Mouse (Mus musculus) hindbrain, postnatal 0 days (tissue): ENCODE results near the gene Tle6. TPM values are rescaled to one million over a fixed set of nuclear protein-coding genes. Genes with fewer than 3 reads are reported as not detected.

ENCODE experiments used
- ATAC-seq: fragments of 200-750 bp; cut with Nextera tagmentation; 2 replicates; pipeline ENCODE4 v1.8.0; 2017; ENCODE audit warnings: mild to moderate bottlenecking, moderate TSS enrichment, moderate library complexity
- DNase-seq: peaks from one replicate; pipeline ENCODE4 v3.0.0-alpha.2; 2015; ENCODE audit warnings: low spot score
- H3K27ac ChIP-seq: fragments of 300-500 bp; sonication (generic); 2 replicates; pipeline ENCODE4 v1.5.1; 2014; ENCODE audit warnings: mild to moderate bottlenecking
- H3K27me3 ChIP-seq: fragments of 300-500 bp; sonication (generic); 2 replicates; pipeline ENCODE4 v1.6.1; 2014; ENCODE audit warnings: low read length, mixed read lengths; ENCODE audit not compliant: insufficient read depth
- H3K36me3 ChIP-seq: fragments of 300-500 bp; sonication (generic); 2 replicates; pipeline ENCODE4 v1.6.1; 2014; ENCODE audit warnings: low read length, mixed read lengths; ENCODE audit not compliant: insufficient read depth
- H3K4me1 ChIP-seq: fragments of 300-500 bp; sonication (generic); 2 replicates; pipeline ENCODE4 v1.6.1; 2014; ENCODE audit warnings: antibody characterized with exemption, low read length, mixed read lengths; ENCODE audit not compliant: insufficient read depth
- H3K4me2 ChIP-seq: fragments of 300-500 bp; sonication (generic); 2 replicates; pipeline ENCODE4 v1.6.1; 2014; ENCODE audit warnings: low read depth, mild to moderate bottlenecking, low read length, moderate library complexity, mixed read lengths
- H3K4me3 ChIP-seq: fragments of 300-500 bp; sonication (generic); 2 replicates; pipeline ENCODE4 v1.5.1; 2014; ENCODE audit warnings: low read length
- H3K9ac ChIP-seq: fragments of 300-500 bp; sonication (generic); replicated peaks from 2 replicates; pipeline ENCODE4 v1.6.1; 2014; ENCODE audit warnings: mild to moderate bottlenecking, low read length, moderate library complexity, mixed read lengths
- H3K9me3 ChIP-seq: fragments of 300-500 bp; sonication (generic); 2 replicates; pipeline ENCODE4 v1.6.1; 2016; ENCODE audit warnings: low read length, mixed read lengths
- CTCF ChIP-seq: IDR thresholded peaks from 2 replicates; pipeline ENCODE4 v1.5.1; 2016; ENCODE audit warnings: antibody characterized with exemption, control low read depth, low read depth
- WGBS: fragments of 180-500 bp; shearing (Covaris S2); extraction: QIAGEN DNeasy Blood & Tissue Kit; methylation state at CpG from one replicate; pipeline ENCODE4 v1.1.7; 2014; 5-methylcytosine and 5-hydroxymethylcytosine counted together
- polyA plus RNA-seq: library from polyadenylated mRNA; unstranded; fragments of >200 nt; fragmentation: Nextera tagmentation; extraction: Ambion mirVana; gene quantifications from 2 replicates; pipeline ENCODE4 v1.2.1, GENCODE M21; 2015
- total RNA-seq: library from RNA; depleted of rRNA; stranded (reverse); fragments of >200 nt; gene quantifications from 2 replicates; pipeline ENCODE4 v1.2.3, GENCODE M21; 2014

The Tle6 gene
- total and polyA plus RNA-seq, 2 experiments from 2014 or later = 5.4 to 6.2 TPM

DNA sequence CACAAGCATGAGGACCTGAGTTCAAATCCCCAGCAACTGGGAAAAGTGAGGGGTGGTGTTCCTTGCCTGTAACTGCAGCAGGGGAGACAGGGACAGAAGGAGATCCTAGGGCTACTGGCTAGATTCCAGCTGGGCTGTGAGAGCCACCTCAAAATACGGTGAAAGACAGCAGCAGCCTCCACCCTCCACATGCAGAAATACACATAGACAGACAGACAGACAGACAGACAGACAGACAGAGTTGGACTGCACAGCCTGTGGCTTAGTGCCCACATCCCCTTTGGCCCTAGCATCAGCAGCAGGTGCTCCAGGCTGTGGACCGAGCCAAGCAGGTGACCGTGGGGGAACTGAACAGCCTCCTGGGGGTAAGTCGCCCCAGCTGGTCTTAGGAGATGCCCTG, 20.9 kb downstream of the Tle6 start:
- TF ChIP-seq CTCF = no peak
- H3K4me3 ChIP-seq = no peak overlapping the region
- 39% methylated on average over 4 of the region's 4 CpGs for WGBS
- no peaks in the 10 kb centered on the region for H3K36me3 ChIP-seq
- peaks cover 10% of the 10 kb centered on the region for H3K4me1 ChIP-seq
- H3K4me2 ChIP-seq = no peak overlapping the region
- no peak overlapping the region for H3K27ac ChIP-seq
- no peak for ATAC-seq
- H3K9ac ChIP-seq = no peak overlapping the region
- peaks cover 11% of the 10 kb centered on the region; the same call in 1 of the 2 replicates for H3K27me3 ChIP-seq
- no peaks in the 10 kb centered on the region for H3K9me3 ChIP-seq
- no peak for DNase-seq

DNA sequence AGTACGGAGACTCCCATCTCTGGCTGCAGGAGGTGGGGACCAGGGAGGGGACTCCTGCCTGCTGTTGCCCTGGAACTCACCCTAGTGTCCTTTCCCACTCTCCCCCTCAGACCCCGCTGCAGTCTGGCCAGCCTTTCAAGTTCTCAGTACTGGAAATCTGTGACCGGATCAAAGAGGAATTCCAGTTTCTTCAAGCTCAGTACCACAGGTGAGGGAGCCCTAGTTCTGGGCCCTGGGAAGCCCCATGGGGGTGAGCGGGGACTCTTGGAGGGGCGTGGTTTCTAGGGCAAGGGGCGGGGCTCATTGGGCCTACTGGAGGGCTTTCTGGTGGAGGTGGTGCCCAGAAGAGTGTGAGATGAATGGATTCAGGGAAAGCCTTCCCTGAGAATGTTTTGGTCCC, 25.2 kb downstream of the Tle6 start:
- peak overlapping the region; percentile 63 for H3K9ac ChIP-seq
- TF ChIP-seq CTCF = no peak
- no peak for DNase-seq
- H3K27me3 ChIP-seq = peaks cover 14% of the 10 kb centered on the region; the same call in 1 of the 2 replicates
- H3K27ac ChIP-seq = no peak overlapping the region
- no peaks in the 10 kb centered on the region for H3K36me3 ChIP-seq
- peak overlapping the region; percentile 50 for H3K4me3 ChIP-seq
- under 1% methylated on average over 6 of the region's 6 CpGs for WGBS
- no peak for ATAC-seq
- peak overlapping the region; percentile 69 for H3K4me2 ChIP-seq
- H3K9me3 ChIP-seq = no peaks in the 10 kb centered on the region
- H3K4me1 ChIP-seq = peaks cover 30% of the 10 kb centered on the region

DNA sequence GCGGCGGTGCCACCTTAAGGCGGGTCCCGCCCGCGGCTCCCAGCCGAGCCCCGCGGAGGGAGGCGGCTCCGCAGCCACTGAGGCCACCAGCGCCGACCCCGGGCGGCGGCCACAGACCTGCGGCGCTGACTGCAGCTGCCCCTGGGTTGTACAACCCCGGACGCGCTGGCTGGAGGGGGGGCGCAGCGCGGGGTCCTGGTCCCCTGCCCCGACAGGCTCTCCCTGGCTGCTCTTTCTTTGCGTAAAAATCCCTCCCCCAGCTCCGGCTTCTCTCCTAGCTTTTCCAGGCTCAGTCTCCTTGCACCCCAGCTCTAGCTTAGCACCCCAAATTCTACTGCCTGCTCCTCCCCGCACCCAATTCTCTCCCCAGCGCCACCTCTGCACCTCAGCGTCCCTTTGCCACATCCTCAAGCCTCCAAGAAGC, 25.7 kb downstream of the Tle6 start:
- Histone ChIP-seq H3K27ac (no peak overlapping the region), H3K36me3 (no peaks in the 10 kb centered on the region), H3K4me2 (peak overlapping the region; percentile 69), H3K4me1 (peaks cover 29% of the 10 kb centered on the region), H3K9ac (peak overlapping the region; percentile 63), H3K4me3 (peak overlapping the region; percentile 50), H3K27me3 (peaks cover 14% of the 10 kb centered on the region; the same call in 1 of the 2 replicates), H3K9me3 (no peaks in the 10 kb centered on the region)
- peak; percentile 38 for DNase-seq
- no peak for ATAC-seq
- no peak for TF ChIP-seq CTCF
- under 1% methylated on average over 21 of the region's 30 CpGs for WGBS

DNA sequence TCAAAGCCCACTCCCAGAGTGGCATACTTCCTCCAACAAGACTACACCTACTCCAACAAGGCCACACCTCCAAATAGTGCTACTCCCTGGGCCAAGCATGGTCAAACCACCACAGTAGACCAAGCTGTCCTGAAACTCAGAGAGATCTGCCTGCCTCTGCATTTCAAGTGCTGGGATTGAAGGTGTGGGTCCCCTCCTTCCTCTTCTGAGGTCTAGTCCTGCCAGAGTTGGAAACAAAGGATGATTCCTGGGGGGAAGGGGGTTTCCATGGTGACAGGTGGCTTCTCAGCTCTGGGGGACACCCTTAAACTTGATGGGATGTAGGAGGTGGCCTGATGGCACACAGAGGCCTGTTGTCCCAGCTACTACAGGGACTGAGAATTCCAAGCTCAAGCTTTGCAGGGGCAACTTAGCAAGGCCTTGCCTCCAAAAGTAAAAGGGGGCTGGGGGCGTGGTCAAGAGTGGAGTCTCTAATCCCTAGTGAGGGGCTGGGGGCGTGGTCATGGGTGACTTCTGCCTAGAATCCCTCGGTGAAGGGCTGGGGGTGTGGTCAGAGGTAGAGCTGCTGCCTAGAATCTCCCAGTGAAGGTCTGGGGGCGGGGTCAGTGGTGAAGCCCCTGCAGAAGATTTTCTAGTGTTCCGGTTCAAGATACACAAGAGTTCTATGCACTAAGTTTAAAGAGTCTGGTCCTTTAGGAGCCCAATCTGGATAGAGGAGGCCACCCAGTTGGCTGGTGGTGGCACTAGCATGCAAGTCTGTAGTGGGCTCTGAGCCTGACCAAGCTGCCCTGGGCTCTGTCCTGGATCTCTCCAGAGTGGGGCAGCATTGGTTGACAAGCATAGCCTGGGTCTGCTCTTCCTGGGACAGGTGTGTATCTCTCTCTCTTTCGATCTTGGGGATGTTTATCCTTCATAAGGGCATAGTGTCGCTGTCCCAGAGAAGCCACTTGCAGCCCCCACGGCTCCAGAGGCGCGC, 26.5 kb downstream of the Tle6 start, which contains the start of gene Tle2:
Tle2 (plus strand) TSS at position 481 of the 976 bp plus-strand sequence.
- Histone ChIP-seq H3K9ac (peak within 1 kb of the TSS; percentile 63), H3K9me3 (no peaks in the 10 kb centered on the region), H3K4me3 (peak within 1 kb of the TSS; percentile 50), H3K36me3 (no peaks in the 10 kb centered on the region), H3K27me3 (peaks cover 14% of the 10 kb centered on the region; the same call in 1 of the 2 replicates), H3K4me2 (peak within 1 kb of the TSS; percentile 69), H3K4me1 (peaks cover 29% of the 10 kb centered on the region), H3K27ac (no peak within 1 kb of the TSS)
- peak; percentile 30 for TF ChIP-seq CTCF
- WGBS = 19% methylated on average over 10 of the region's 10 CpGs
- peak; percentile 37 for DNase-seq
- no peak for ATAC-seq

DNA sequence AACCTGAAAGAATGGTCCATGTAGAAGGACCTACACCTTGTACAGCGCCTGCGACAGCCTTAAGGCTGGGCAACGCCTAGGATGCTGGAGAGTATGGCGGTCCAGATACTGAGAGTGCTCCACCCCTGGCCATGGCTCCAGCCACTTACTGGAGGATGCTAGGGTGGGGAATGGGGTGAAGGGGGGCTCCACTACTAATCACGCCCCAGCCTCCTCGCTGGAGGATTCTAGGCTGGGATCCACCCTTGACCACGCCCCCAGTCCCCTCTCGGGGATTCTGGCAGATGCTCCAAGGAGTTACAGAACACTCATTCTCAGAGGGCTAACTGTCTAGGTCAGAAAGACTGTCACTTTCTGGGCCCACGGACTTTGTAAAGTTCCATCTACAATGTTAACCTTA, 27.9 kb downstream of the Tle6 start:
- TF ChIP-seq CTCF = no peak
- no peak overlapping the region for H3K4me2 ChIP-seq
- ATAC-seq (no peak), DNase-seq (no peak)
- no peak overlapping the region for H3K27ac ChIP-seq
- peaks cover 14% of the 10 kb centered on the region; the same call in 1 of the 2 replicates for H3K27me3 ChIP-seq
- H3K4me1 ChIP-seq = peaks cover 38% of the 10 kb centered on the region
- 19% methylated on average over 9 of the region's 9 CpGs for WGBS
- H3K9me3 ChIP-seq = no peaks in the 10 kb centered on the region
- no peak overlapping the region for H3K4me3 ChIP-seq
- H3K36me3 ChIP-seq = no peaks in the 10 kb centered on the region
- no peak overlapping the region for H3K9ac ChIP-seq

DNA sequence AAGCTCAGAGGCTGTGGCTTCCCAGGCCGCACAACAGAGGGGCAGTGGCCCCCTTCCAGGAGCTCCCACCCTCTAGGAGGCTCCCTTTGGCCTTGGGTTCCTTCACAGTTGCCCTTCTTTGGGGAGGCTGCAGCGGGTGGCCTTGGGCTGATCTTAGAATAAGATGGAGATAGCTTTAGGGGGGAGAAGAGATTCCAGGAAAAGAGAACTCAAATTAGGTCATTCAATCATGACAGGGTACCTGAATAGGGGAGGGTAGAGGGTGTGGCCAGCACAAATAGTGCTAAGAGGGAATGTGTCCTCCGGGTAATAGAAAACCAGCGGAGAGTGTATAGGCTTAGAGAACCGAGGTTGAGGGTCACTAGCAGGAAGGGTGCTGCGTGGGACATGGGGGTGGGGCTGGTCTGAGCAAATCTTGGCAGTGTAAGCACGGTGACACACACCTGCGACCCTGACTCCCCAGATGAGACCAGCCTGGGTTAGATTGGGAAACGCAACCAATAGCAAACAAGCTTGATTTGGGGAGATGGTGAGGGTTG, 28.7 kb downstream of the Tle6 start:
- TF ChIP-seq CTCF = no peak

More for the DNA sequence above, 28.7 kb downstream of the Tle6 start:
- peak overlapping the region; percentile 39; the same call in 1 of the 2 replicates for H3K4me3 ChIP-seq
- DNase-seq (no peak), ATAC-seq (no peak)
- WGBS = 9% methylated on average over 9 of the region's 9 CpGs
- no peaks in the 10 kb centered on the region for H3K36me3 ChIP-seq
- H3K4me1 ChIP-seq = peaks cover 38% of the 10 kb centered on the region
- H3K9ac ChIP-seq = no peak overlapping the region
- peaks cover 14% of the 10 kb centered on the region; the same call in 1 of the 2 replicates for H3K27me3 ChIP-seq
- no peaks in the 10 kb centered on the region for H3K9me3 ChIP-seq
- H3K4me2 ChIP-seq = peak overlapping the region; percentile 85
- no peak overlapping the region for H3K27ac ChIP-seq
